Mouse (Mus musculus) stomach, postnatal 0 days (tissue): Measurements from ENCODE around the gene Hrh3. TPM values are rescaled to one million over a fixed set of nuclear protein-coding genes. Genes with fewer than 3 reads are reported as not detected.
A peak's percentile ranks its signal among the peaks of the same experiment; 100 is the strongest.

ENCODE experiments used
- ATAC-seq: fragments of 200-750 bp; cut with Nextera tagmentation; 2 replicates; pipeline ENCODE4 v1.8.0; 2017; ENCODE audit not compliant: low FRiP score, low TSS enrichment
- DNase-seq: peaks from one replicate; pipeline ENCODE4 v3.0.0-alpha.2; 2016; ENCODE audit warnings: low spot score
- H3K27ac ChIP-seq: fragments of 300-500 bp; sonication (generic); replicated peaks from 2 replicates; pipeline ENCODE4 v1.5.1; 2014; ENCODE audit warnings: mild to moderate bottlenecking, control low read depth
- H3K27me3 ChIP-seq: fragments of 300-500 bp; sonication (generic); 2 replicates; pipeline ENCODE4 v1.6.1; 2014; ENCODE audit warnings: low read length; ENCODE audit not compliant: control insufficient read depth, insufficient read depth
- H3K36me3 ChIP-seq: fragments of 300-500 bp; sonication (generic); 2 replicates; pipeline ENCODE4 v1.6.1; 2014; ENCODE audit warnings: low read length, mixed read lengths; ENCODE audit not compliant: control insufficient read depth, insufficient read depth
- H3K4me1 ChIP-seq: fragments of 300-500 bp; sonication (generic); replicated peaks from 2 replicates; pipeline ENCODE4 v1.6.1; 2014; ENCODE audit warnings: antibody characterized with exemption; ENCODE audit not compliant: control insufficient read depth, insufficient read depth
- H3K4me2 ChIP-seq: fragments of 300-500 bp; sonication (generic); replicated peaks from 2 replicates; pipeline ENCODE4 v1.6.1; 2014; ENCODE audit warnings: low read depth, mild to moderate bottlenecking, control low read depth, moderate library complexity
- H3K4me3 ChIP-seq: fragments of 300-500 bp; sonication (generic); 2 replicates; pipeline ENCODE4 v1.5.1; 2014; ENCODE audit warnings: low read depth, low read length, control low read depth
- H3K9ac ChIP-seq: fragments of 300-500 bp; sonication (generic); 2 replicates; pipeline ENCODE4 v1.6.1; 2014; ENCODE audit warnings: mild to moderate bottlenecking, low read length, control low read depth, mixed read lengths
- H3K9me3 ChIP-seq: fragments of 300-500 bp; sonication (generic); 2 replicates; pipeline ENCODE4 v1.6.1; 2016; ENCODE audit warnings: low read length; ENCODE audit not compliant: control insufficient read depth
- CTCF ChIP-seq: IDR thresholded peaks from 2 replicates; pipeline ENCODE4 v1.5.1; 2016; ENCODE audit warnings: antibody characterized with exemption, low read depth, mild to moderate bottlenecking, moderate library complexity
- EP300 ChIP-seq: optimal IDR thresholded peaks from 2 replicates; pipeline ENCODE3; 2016; ENCODE audit warnings: antibody characterized with exemption
- WGBS: fragments of 180-500 bp; shearing (Covaris S2); extraction: QIAGEN DNeasy Blood & Tissue Kit; methylation state at CpG from one replicate; pipeline ENCODE4 v1.1.7; 2014; 5-methylcytosine and 5-hydroxymethylcytosine counted together
- polyA plus RNA-seq: library from polyadenylated mRNA; unstranded; fragments of >200 nt; fragmentation: Nextera tagmentation; extraction: Ambion mirVana; gene quantifications from 2 replicates; pipeline ENCODE4 v1.2.1, GENCODE M21; 2015

Hrh3 gene
- polyA plus RNA-seq, 1 experiment from 2014 or later = not detected

DNA sequence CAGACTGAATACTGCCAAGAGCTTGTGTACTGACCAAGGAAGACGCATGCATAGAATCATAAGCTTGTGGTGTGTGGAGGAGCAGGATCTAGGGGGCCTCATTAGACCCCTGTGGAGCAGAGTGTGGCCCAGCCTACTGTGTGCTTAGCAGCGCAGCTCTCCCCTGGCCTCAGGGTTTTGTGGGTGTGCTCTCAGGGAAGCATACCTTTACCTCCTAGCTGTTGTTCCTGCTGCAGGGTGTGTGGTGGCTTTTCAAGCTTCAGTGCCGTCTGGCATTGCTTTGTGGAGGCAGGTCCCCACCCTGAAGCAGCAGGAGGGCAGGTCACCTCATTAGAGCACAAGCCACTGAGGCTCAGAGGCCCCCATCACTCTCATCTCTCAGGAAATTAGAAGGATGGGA lies 26.7 kb downstream of the Hrh3 start:
- H3K9me3 ChIP-seq = no peaks in the 10 kb centered on the region
- 0 out of 2 replicates have a peak, but pooled peaks cover 2% of the 10 kb centered on the region for H3K36me3 ChIP-seq
- DNase-seq = no peak
- H3K27ac ChIP-seq = no peak overlapping the region
- 73% methylated on average over 3 of the region's 3 CpGs for WGBS
- H3K9ac ChIP-seq = no peak overlapping the region
- ATAC-seq = no peak
- no peak overlapping the region for H3K4me3 ChIP-seq
- no peaks in the 10 kb centered on the region for H3K27me3 ChIP-seq
- H3K4me1 ChIP-seq = no peaks in the 10 kb centered on the region
- TF ChIP-seq EP300 = no peak
- TF ChIP-seq CTCF = no peak
- H3K4me2 ChIP-seq = no peak overlapping the region

GRCm38 (mm10) chr2:180072886-180073285 lies 31.4 kb downstream of the Hrh3 start:
- ATAC-seq = no peak
- H3K9ac ChIP-seq = no peak overlapping the region
- no peaks in the 10 kb centered on the region; the same call in none of the 2 replicates for H3K36me3 ChIP-seq
- WGBS = 88% methylated on average over 7 of the region's 7 CpGs
- H3K4me2 ChIP-seq = no peak overlapping the region
- H3K27me3 ChIP-seq = no peaks in the 10 kb centered on the region
- H3K4me3 ChIP-seq = no peak overlapping the region
- no peaks in the 10 kb centered on the region for H3K4me1 ChIP-seq
- TF ChIP-seq EP300 (no peak), CTCF (no peak)
- no peak for DNase-seq
- H3K27ac ChIP-seq = no peak overlapping the region
- no peaks in the 10 kb centered on the region for H3K9me3 ChIP-seq

DNA sequence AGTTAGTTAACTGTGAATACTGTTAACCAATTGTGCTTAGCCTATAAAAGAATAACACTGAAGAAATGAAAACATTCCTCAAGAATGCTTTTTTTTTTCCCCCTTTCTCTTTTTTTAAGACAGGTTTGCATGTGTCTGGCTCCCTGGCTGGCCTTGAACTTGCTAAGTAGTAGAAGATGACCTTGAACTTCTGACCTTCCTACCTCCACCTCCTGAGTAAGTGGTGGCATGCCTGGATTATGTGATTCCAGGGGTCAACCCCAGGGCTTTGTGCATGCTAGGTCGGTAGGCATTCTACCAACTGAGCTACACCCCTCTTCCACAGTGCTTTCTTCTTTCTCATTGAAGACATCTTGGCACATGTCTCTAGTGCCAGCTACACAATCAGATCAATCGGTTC lies 32.6 kb downstream of the Hrh3 start:
- TF ChIP-seq CTCF (no peak), EP300 (no peak)

DNA sequence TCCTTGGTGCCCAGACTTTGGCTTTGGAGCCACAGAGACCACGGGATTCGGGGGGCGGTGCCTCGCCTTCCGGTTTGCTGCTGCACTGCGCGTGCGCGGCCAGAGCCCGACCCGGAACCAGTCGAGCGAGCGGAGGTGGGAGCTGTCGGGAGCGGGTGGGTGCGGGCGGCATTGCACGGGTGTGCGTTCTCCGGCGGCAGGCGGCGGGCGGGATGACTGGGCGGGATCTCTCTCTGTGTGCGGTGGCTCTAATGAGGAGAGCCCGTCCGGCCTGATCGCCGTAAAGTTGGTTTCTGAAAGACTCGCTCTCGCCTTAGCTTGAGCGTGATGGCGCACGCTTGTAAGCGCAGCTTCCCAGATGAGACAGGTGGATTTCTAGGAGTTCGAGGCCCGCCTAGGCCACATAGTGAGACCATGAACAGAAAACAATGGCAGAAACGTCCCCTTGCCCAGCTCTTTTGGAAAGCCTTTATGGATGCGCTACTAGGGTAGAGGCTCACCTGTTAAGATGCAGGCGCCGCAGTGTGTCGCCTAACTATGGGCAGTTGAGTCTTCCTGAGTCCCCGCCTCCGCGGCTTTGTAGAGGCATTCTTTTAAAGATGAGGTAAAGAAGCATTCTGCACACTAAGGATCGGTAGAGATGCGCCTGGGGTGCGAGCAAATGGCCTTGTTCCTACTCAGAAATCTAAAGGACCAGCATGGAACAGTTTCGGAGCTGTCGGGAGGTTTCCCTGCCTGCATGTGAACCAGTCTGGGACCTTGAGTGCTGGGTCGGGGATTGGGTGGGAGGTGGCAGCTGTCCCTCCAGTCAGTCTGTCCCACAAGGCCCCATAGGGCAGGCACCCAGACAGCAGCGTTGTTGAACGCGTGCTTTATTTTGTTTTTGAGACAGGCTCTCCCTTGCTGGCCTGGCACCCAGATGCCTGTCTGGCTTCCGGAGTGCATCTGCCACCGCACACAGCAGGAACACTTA lies 33.5 kb downstream of the Hrh3 start, which contains the start of gene Mtg2:
Gene Mtg2, plus strand, starts transcription at position 108 of the 973 bp plus-strand sequence.
- WGBS = 6% methylated on average over 58 of the region's 58 CpGs

More for the DNA sequence above, 32.6 kb downstream of the Hrh3 start:
- ATAC-seq = no peak
- Histone ChIP-seq H3K36me3 (peaks cover 5% of the 10 kb centered on the region), H3K4me3 (no peak overlapping the region), H3K27ac (no peak overlapping the region), H3K4me2 (no peak overlapping the region), H3K4me1 (no peaks in the 10 kb centered on the region), H3K9ac (no peak overlapping the region), H3K27me3 (no peaks in the 10 kb centered on the region), H3K9me3 (no peaks in the 10 kb centered on the region)
- DNase-seq = no peak
- 81% methylated on average over 2 of the region's 2 CpGs for WGBS

DNA sequence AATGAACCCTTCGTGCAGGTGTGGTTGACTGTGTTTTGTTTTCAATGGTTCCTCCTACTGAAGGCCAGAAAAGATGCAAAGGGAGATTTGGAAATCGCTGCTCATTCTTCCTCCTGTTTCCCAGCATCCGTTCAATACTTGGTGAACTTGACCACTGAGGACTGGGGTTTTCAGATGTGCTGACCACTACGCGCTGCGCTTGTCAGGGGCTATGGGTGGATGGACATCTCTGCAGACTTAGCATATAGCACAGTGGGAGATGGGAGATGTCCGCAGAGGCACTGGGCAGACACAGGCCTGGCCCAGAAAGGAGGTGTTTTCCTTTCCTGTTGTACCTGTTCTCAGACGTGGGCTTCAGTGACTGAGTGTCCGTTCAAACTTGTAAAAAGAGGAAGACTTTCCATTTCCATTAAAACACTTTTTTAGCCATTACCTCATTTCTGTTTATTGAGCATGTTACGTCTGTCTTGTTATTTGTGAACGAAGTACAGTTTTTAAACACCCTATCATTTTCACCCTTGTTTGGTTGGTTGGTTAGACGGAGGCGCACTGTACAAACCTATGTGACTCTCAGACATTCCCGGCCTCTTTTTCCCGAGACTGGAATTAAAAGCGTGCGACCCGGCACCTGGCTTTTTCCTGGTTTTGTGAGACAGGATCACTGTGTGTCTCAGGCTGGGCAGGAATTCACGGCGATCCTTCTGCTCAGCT lies 34.4 kb downstream of the Hrh3 start:
- 29% methylated on average over 20 of the region's 20 CpGs for WGBS
- peak; percentile 70 for ATAC-seq
- Histone ChIP-seq H3K9ac (peak overlapping the region; percentile 75), H3K4me1 (no peaks in the 10 kb centered on the region), H3K4me2 (peak overlapping the region; percentile 83), H3K9me3 (no peaks in the 10 kb centered on the region), H3K27ac (peak overlapping the region; percentile 82), H3K4me3 (peak overlapping the region; percentile 67), H3K27me3 (no peaks in the 10 kb centered on the region), H3K36me3 (peaks cover 5% of the 10 kb centered on the region)
- no peak for TF ChIP-seq CTCF
- DNase-seq = no peak

More for the DNA sequence above, 33.5 kb downstream of the Hrh3 start, which contains the start of gene Mtg2:
- Histone ChIP-seq H3K9me3 (no peaks in the 10 kb centered on the region), H3K36me3 (peaks cover 5% of the 10 kb centered on the region), H3K27me3 (no peaks in the 10 kb centered on the region), H3K4me3 (peak within 1 kb of the TSS; percentile 67), H3K4me1 (no peaks in the 10 kb centered on the region), H3K9ac (peak within 1 kb of the TSS; percentile 75), H3K27ac (peak within 1 kb of the TSS; percentile 82), H3K4me2 (peak within 1 kb of the TSS; percentile 83)
- TF ChIP-seq EP300 (no peak), CTCF (peak; percentile 31)
- ATAC-seq = peak; percentile 95
- DNase-seq = peak; percentile 96
